Mouse (Mus musculus): ENCODE data around the gene Atp10a.

Gene Atp10a

GRCm38 (mm10) chr7:58690069-58690923 lies 34.3 kb downstream of the Atp10a start:
- DNase-seq, result no peak

GRCm38 (mm10) chr7:58690997-58691596 lies 35.1 kb downstream of the Atp10a start:
- no peak for DNase-seq

- peak in 1 of 2 experiments; percentile 9 for DNase-seq
These were observed 36.7 kb downstream of the Atp10a start for GRCm38 (mm10) chr7:58692704-58693103.

GRCm38 (mm10) chr7:58693342-58693741 lies 37.4 kb downstream of the Atp10a start:
- no peak for DNase-seq

GRCm38 (mm10) chr7:58695661-58696060 lies 39.7 kb downstream of the Atp10a start:
- no peak for DNase-seq

GRCm38 (mm10) chr7:58697092-58697491 lies 41.1 kb downstream of the Atp10a start:
- no peak for DNase-seq

GRCm38 (mm10) chr7:58698738-58699442 lies 42.9 kb downstream of the Atp10a start:
- DNase-seq, result no peak

- DNase-seq, result no peak
These were observed 45.3 kb downstream of the Atp10a start for GRCm38 (mm10) chr7:58701311-58701710.

GRCm38 (mm10) chr7:58705158-58705557 lies 49.2 kb downstream of the Atp10a start:
- DNase-seq, result no peak

- DNase-seq, result no peak
These were observed 53.3 kb downstream of the Atp10a start for GRCm38 (mm10) chr7:58709306-58709705.

GRCm38 (mm10) chr7:58710312-58710711 lies 54.3 kb downstream of the Atp10a start:
- DNase-seq, result no peak

- DNase-seq, result no peak
These were observed 55.8 kb downstream of the Atp10a start for GRCm38 (mm10) chr7:58711811-58712210.

GRCm38 (mm10) chr7:58715576-58716144 lies 59.7 kb downstream of the Atp10a start:
- DNase-seq, result no peak

GRCm38 (mm10) chr7:58716626-58717025 lies 60.7 kb downstream of the Atp10a start:
- no peak for DNase-seq

GRCm38 (mm10) chr7:58718556-58718955 lies 62.6 kb downstream of the Atp10a start:
- DNase-seq, result no peak

- DNase-seq, result no peak
These were observed 63.4 kb downstream of the Atp10a start for GRCm38 (mm10) chr7:58719218-58719938.

GRCm38 (mm10) chr7:58722250-58722649 lies 66.3 kb downstream of the Atp10a start:
- DNase-seq, result no peak

GRCm38 (mm10) chr7:58730201-58730600 lies 74.2 kb downstream of the Atp10a start:
- peak; percentile 23 to 46 for DNase-seq

GRCm38 (mm10) chr7:58730831-58731230 lies 74.9 kb downstream of the Atp10a start:
- no peak for DNase-seq

- DNase-seq, result no peak
These were observed 76.4 kb downstream of the Atp10a start for GRCm38 (mm10) chr7:58732406-58732805.

GRCm38 (mm10) chr7:58733490-58733901 lies 77.5 kb downstream of the Atp10a start:
- no peak for DNase-seq

GRCm38 (mm10) chr7:58736841-58737547 lies 81.0 kb downstream of the Atp10a start:
- DNase-seq, result no peak
